In the genomic region with DNA sequence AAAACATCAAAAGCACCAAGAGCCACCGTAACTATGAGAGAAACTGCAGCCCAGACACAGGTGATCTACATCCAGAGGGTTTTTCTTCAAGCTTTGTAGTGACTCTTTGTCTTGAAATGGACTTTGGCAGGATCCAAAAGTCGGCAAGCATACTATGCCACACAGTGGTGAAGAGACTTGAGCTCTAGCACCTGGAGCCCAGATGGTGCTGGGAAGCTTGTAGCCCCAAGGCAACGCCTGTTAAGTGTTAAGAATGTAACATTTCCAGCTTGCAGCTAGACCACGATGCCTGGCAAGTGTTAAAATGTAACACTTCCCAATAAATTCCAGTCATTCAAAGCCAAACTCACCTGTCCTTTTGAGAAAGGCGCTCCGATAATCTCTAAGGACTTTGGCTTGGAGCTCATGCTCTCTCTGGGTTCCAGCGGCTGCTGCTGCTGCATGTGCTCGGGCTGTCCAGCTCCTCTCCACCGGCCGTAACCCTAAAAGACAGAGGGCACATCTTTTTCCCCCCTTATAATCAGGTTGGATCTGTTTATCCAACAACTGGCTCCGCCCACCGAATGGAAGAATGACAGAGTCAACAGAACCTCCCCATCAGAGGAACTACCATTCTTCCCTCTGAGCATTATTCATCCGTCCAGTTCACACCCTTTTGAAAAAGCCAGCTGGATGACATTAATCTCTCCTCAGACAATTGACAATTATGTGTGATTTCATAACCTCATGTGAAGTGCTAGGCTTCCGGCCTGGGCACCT, we compare ENCODE assay signal across 8 mouse cellular contexts. TPM values are rescaled to one million over a fixed set of nuclear protein-coding genes. Genes with fewer than 3 reads are reported as not detected.
A peak's percentile ranks its signal among the peaks of the same experiment; 100 is the strongest.
DNase-seq lines count a peak whose midpoint lies in the region; ATAC-seq lines count a peak whose summit lies in the region.

A gene (minus strand): TSS at position 523 of the 759 bp plus-strand sequence.

- no peak for DNase-seq in kidney, adult 8-10 months
- DNase-seq in embryo, embryonic 10.5 days (ENCODE audit: low spot score), result peak; percentile 77
- DNase-seq in hindlimb bud, embryonic 11.5 days (ENCODE audit: extremely low spot score, low read depth, low spot score), result peak; percentile 91
- DNase-seq in neural tube, embryonic 10.5 days (ENCODE audit: extremely low spot score, low spot score), result peak; percentile 65
- DNase-seq in urinary bladder, postnatal 4 days (ENCODE audit: low spot score in 2 of 2), result no peak
- no peak for DNase-seq in left cerebral cortex, adult 11 months (ENCODE audit: low spot score)
- no peak for DNase-seq in adrenal gland, adult (ENCODE audit: inconsistent age in 2 of 2, low spot score in 1 of 2)

- no peak within 1 kb of the TSS for H3K27ac ChIP-seq in kidney, embryonic 14.5 days (ENCODE audit: low read depth, low read length)

- H3K4me2 ChIP-seq in kidney, embryonic 14.5 days (replicated peaks; ENCODE audit: low read depth, low read length), result peak within 1 kb of the TSS; percentile 29

- ATAC-seq in kidney, embryonic 14.5 days (ENCODE audit: low FRiP score, low TSS enrichment), result peak; percentile 43; the same call in 1 of the 2 replicates

- no peak within 1 kb of the TSS for H3K9ac ChIP-seq in kidney, embryonic 14.5 days (ENCODE audit: low read depth, low read length)

- 17% methylated on average over 14 of the region's 14 CpGs for WGBS in kidney, embryonic 14.5 days

- H3K27me3 ChIP-seq in kidney, embryonic 14.5 days (ENCODE audit: control insufficient read depth, insufficient read depth, low read length), result no peaks in the 10 kb centered on the region

- peaks cover 4% of the 10 kb centered on the region; the same call in 1 of the 2 replicates for H3K4me1 ChIP-seq in kidney, embryonic 14.5 days (ENCODE audit: control insufficient read depth, insufficient read depth, low read length)

- H3K36me3 ChIP-seq in kidney, embryonic 14.5 days (ENCODE audit: control insufficient read depth, insufficient read depth, low read length), result no peaks in the 10 kb centered on the region

- H3K9me3 ChIP-seq in kidney, embryonic 14.5 days (ENCODE audit: control insufficient read depth, low read length), result no peaks in the 10 kb centered on the region

- no peak within 1 kb of the TSS for H3K4me3 ChIP-seq in kidney, embryonic 14.5 days (ENCODE audit: low read length)

RNA-seq across cellular contexts. Expression of the gene that starts here (rescaled TPM):
- polyA plus RNA-seq in kidney, embryonic 14.5 days (2014; fragmentation: Nextera tagmentation; extraction: Ambion mirVana), result 3.6 and 4.4 TPM in 2 replicates

Comparison
In these comparisons a context has a peak if more than half of its experiments do, and no peak if none do; other contexts are left out.
1. DNase-seq: peak in embryo, embryonic 10.5 days (single experiment), hindlimb bud, embryonic 11.5 days (single experiment) and neural tube, embryonic 10.5 days (single experiment); none in kidney, adult 8-10 months (0 of 2), urinary bladder, postnatal 4 days (0 of 2), left cerebral cortex, adult 11 months (single experiment) and adrenal gland, adult (0 of 2).